9 mouse cellular contexts compared by ENCODE assay signal in the genomic region with DNA sequence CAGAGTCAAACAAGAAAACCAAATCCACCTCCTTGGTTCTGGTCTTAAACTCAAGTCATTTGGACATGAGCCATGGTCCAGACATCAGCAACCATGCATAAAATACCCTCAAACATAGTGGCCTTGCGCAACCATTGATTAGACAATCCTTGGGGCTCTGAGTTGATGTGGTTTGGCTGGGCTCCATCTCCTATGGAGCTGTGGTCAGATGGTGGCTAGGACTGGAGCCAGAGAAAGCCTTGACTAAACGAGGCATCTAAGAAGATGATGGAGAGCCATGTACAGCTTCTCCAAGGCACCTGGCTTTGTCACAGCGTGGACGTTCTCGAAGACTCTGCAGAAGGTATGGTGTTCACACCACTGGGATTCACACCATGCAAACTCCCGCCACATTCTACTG.
DNase-seq lines count a peak whose midpoint lies in the region; ATAC-seq and TF ChIP-seq lines count a peak whose summit lies in the region.
"Had no signal": no experiment of that assay in that cellular context is flagged by ENCODE, and none has a peak within 500 bp of the region (broad histone marks: within the 10 kb centered on the region; RNA-seq: fewer than 3 reads in every experiment).

No protein-coding gene starts in this region.

- H3K27me3 ChIP-seq in heart, embryonic 14.5 days (ENCODE audit: control insufficient read depth, insufficient read depth, low read length) = no peaks in the 10 kb centered on the region
- no peaks in the 10 kb centered on the region for H3K27me3 ChIP-seq in heart, adult 2 months (ENCODE audit: control insufficient read depth, insufficient read depth, low read length)
- H3K27me3 ChIP-seq in hindbrain, embryonic 16.5 days (replicated peaks; ENCODE audit: control insufficient read depth, insufficient read depth, low read length) = no peaks in the 10 kb centered on the region

- H3K9me3 ChIP-seq in heart, embryonic 14.5 days (ENCODE audit: control insufficient read depth, low read length) = no peaks in the 10 kb centered on the region
- H3K9me3 ChIP-seq in hindbrain, embryonic 16.5 days (ENCODE audit: control insufficient read depth, low read length) = no peaks in the 10 kb centered on the region

- no peak overlapping the region for H3K4me3 ChIP-seq in heart, embryonic 14.5 days (ENCODE audit: control insufficient read depth in 1 of 2, insufficient read depth in 1 of 2, low read depth in 1 of 2, low read length in 2 of 2)
- no peak overlapping the region for H3K4me3 ChIP-seq in heart, adult 2 months
- H3K4me3 ChIP-seq in hindbrain, embryonic 16.5 days (ENCODE audit: low read length) = no peak overlapping the region

- no peaks in the 10 kb centered on the region for H3K79me2 ChIP-seq in heart, adult 2 months (replicated peaks; ENCODE audit: control insufficient read depth, insufficient read depth, low read length)

- H3K4me1 ChIP-seq in heart, embryonic 14.5 days (ENCODE audit: control insufficient read depth in 2 of 2, insufficient read depth in 2 of 2, low read length in 2 of 2) = peaks cover 46 to 67% of the 10 kb centered on the region in 2 experiments
- H3K4me1 ChIP-seq in heart, adult 2 months (ENCODE audit: control insufficient read depth, insufficient read depth, low read length) = peaks cover 19% of the 10 kb centered on the region
- H3K4me1 ChIP-seq in hindbrain, embryonic 16.5 days (ENCODE audit: control insufficient read depth, insufficient read depth, low read depth, low read length) = peaks cover 53% of the 10 kb centered on the region

- intact Hi-C loops in heart, adult 2 months (cut with DNase I) = no loop called here

- ATAC-seq in heart, embryonic 14.5 days (ENCODE audit: insufficient number of reproducible peaks, insufficient read depth, low FRiP score, low read depth) = no peak
- ATAC-seq in hindbrain, embryonic 16.5 days = no peak

- 87% methylated on average over 6 of the region's 6 CpGs for WGBS in heart, embryonic 14.5 days
- WGBS in heart, adult 2 months = 77% methylated on average over 6 of the region's 6 CpGs
- WGBS in hindbrain, embryonic 16.5 days = 71% methylated on average over 6 of the region's 6 CpGs

- H3K27ac ChIP-seq in heart, embryonic 14.5 days (replicated peaks in 1 of 2; ENCODE audit: control insufficient read depth in 1 of 2, insufficient read depth in 1 of 2, low read depth in 2 of 2, low read length in 2 of 2) = peak overlapping the region; percentile 26 to 98; a peak in 2 of 4 replicates
- H3K27ac ChIP-seq in heart, adult 2 months = no peak overlapping the region; the same call in 1 of the 2 replicates
- peak overlapping the region; percentile 67; the same call in 1 of the 2 replicates for H3K27ac ChIP-seq in hindbrain, embryonic 16.5 days (ENCODE audit: low read depth, low read length)

- no peak overlapping the region for H3K4me2 ChIP-seq in heart, embryonic 14.5 days (ENCODE audit: low read length)
- no peak overlapping the region for H3K4me2 ChIP-seq in hindbrain, embryonic 16.5 days (ENCODE audit: low read length)

- no peak for TF ChIP-seq CTCF in heart, adult 2 months (IDR thresholded peaks at IDR 0.05)

- TF ChIP-seq EP300 in heart, adult 2 months (IDR thresholded peaks at IDR 0.05; ENCODE audit: insufficient read depth, low read depth, low read length) = no peak

- H3K36me3 ChIP-seq in heart, embryonic 14.5 days (ENCODE audit: control insufficient read depth, insufficient read depth, low read length) = peaks cover 5% of the 10 kb centered on the region; the same call in 1 of the 2 replicates
- 0 out of 2 replicates have a peak, but pooled peaks cover 2% of the 10 kb centered on the region for H3K36me3 ChIP-seq in heart, adult 2 months (ENCODE audit: control insufficient read depth, insufficient read depth, low read length)
- H3K36me3 ChIP-seq in hindbrain, embryonic 16.5 days (ENCODE audit: control insufficient read depth, insufficient read depth, low read length) = no peaks in the 10 kb centered on the region

- no peak overlapping the region for H3K9ac ChIP-seq in heart, embryonic 14.5 days (ENCODE audit: low read length)
- H3K9ac ChIP-seq in heart, adult 2 months (ENCODE audit: low read depth, low read length) = no peak overlapping the region
- no peak overlapping the region for H3K9ac ChIP-seq in hindbrain, embryonic 16.5 days (ENCODE audit: low read depth, low read length)

- no peak for DNase-seq in heart, adult 2 months
- peak; percentile 92 for DNase-seq in 416B (ENCODE audit: low read depth)
- DNase-seq in cerebellum, adult 11-12 months = peak; percentile 71
- no peak for DNase-seq in thymus, adult 18-20 months
- no peak for DNase-seq in spleen, postnatal 14 days (ENCODE audit: low spot score in 2 of 2)
- no peak for DNase-seq in gastrocnemius, adult 18-20 months (ENCODE audit: low spot score)
- DNase-seq: gastrocnemius, postnatal 14 days had no signal

- no peak for TF ChIP-seq POLR2A in heart, adult 2 months (IDR thresholded peaks at IDR 0.05; ENCODE audit: insufficient read depth, low read depth, low read length)

Comparison
In these comparisons a context has a peak if more than half of its experiments do, and no peak if none do; other contexts are left out.
1. DNase-seq: peak in 416B (single experiment) and cerebellum, adult 11-12 months (single experiment); none in heart, adult 2 months (0 of 2), thymus, adult 18-20 months (0 of 2), spleen, postnatal 14 days (0 of 2) and gastrocnemius, adult 18-20 months (single experiment).